Mouse (Mus musculus): ENCODE measurements around the gene Dpt.
A peak's percentile ranks its signal among the peaks of the same experiment; 100 is the strongest.
"Not testable (repeated sequence)": the region's sequence is repeated elsewhere in the genome, so short reads cannot be mapped to it uniquely, and the experiment has no call there.

The Dpt gene

DNA sequence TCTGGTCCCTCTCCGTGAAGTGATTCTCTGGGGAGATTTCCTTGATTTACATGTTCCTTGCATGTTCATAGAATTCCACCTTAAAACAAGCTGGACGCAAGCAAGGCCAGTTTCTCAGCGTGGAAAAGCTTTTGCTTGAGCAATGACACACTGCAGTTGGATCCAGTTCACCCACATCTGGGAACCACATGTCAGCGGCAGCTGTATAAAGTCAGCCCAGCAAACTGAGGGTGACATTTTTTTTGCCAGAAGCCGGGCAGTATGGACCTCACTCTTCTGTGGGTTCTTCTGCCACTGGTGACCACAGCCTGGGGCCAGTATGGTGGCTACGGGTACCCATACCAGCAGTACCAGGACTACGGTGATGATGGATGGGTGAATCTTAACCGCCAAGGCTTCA, at the start of gene Dpt:
Gene Dpt (plus strand): TSS at position 174 of the 400 bp plus-strand sequence.
- no peak for DNase-seq (ENCODE audit: low read depth, low spot score)

DNA sequence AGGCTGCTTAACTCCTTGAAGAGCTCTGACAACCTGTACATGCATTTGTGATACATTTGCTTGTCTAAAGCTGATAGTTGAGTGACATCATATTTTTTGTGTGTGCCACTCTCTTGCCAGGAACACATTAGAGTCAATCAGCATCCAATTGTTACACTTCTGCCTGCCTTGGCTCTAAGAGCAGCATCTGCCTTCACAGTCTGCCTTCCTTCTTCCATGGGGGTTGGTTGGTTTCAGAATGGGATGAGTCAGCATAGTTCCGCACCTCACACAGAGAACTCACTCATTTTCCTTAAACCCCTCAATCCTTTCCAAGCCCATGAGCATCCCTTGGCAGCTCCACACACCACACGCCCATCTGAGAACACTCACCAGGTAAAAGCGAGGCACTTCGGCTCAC, 42.7 kb upstream of the Dpt start:
- no peak for DNase-seq (ENCODE audit: low read depth, low spot score)

DNA sequence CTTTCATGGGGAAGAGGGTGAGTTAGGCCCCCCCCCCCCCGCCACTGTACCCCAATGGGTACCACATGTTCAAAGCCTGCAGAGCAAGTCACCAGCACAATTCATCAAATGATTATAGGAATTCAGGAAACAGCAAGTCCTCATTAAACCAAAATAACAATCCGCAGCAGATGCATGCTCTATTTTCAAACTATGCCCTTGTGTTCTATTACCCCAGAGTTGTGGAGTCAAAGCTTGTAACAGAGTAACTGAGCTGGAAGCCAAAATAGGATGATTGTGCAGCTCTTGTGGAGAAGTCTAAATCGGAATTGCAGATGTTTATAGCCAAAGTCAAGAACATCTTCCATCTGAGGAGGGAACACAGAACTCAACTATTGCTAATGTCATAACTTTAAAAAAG, 40.8 kb upstream of the Dpt start:
- no peak for DNase-seq (ENCODE audit: low read depth, low spot score)

DNA sequence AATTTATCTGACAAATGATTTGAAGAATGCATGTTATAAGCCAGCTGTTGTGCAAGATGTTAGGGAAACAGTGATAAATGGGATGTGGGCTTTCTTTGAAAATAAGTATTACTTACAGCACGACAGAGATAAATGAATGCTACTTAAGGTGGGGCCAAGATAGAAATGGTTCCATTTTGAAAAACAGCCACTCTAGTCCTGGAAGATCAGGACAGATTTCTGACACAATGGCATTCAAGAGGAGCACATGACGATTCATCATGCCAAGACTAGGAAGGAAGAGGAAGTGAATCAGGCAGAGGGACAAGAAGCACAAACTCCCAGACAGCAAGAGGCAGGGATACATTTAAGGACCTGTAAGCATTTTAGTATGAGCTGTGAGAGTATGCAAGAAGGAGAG, 39.5 kb upstream of the Dpt start:
- DNase-seq (ENCODE audit: low read depth, low spot score), result no peak

DNA sequence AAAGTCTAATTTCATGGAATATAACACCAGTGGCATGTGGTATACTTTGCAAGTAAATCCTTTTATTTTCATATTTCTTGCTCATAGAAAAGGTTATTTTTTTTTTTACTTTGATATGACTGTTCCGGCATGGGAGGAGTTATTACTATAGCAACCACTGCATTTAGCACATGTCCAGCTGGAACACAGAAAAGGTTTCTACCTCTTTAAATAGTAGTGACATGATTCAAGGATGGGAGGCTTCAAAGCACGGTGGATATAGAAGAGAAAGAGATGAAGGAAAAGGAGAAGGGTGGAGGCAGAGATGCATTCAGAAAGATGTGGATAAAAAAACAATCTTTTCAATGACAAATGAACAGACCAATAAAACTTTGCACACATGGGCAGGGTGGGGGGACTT, 38.0 kb upstream of the Dpt start:
- no peak for DNase-seq (ENCODE audit: low read depth, low spot score)

DNA sequence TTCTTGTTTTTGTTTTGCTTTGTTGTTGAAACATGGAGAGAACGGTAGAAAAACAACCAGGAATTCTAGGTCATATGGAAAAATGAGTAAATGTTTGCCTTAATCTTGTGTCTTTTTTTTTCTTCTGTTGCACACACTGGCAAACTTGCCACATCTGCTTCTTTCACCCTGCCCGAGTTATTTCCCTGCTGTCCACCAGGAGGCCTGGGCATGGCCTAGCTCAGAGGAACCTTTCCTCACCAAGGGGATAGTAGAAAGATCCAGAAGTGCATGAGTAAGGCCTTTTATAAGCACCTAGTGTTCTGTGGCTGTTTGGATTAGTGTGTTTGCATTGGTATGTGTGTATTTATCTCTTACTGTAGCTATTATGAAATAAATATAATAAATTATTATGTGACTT, 34.2 kb upstream of the Dpt start:
- no peak for DNase-seq (ENCODE audit: low read depth, low spot score)

DNA sequence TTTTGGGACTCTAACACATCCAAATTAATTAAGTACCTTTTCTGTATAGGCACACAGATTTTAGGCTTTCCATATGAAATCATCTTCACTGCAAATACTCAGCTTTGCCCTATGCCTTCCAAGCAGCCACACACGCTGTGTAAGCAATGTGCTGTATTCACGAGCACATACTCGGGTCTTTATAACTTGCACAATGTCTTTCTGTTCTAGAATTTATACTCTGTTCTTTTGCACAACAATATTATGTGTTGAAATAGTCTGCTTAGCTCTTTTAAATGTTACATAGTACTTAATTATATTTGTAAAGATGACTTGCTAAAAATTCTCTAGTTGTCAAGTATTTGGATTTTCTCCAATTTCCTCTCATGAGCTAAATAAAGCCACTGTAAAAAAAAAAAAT, 29.8 kb upstream of the Dpt start:
- DNase-seq (ENCODE audit: low read depth, low spot score), result no peak

DNA sequence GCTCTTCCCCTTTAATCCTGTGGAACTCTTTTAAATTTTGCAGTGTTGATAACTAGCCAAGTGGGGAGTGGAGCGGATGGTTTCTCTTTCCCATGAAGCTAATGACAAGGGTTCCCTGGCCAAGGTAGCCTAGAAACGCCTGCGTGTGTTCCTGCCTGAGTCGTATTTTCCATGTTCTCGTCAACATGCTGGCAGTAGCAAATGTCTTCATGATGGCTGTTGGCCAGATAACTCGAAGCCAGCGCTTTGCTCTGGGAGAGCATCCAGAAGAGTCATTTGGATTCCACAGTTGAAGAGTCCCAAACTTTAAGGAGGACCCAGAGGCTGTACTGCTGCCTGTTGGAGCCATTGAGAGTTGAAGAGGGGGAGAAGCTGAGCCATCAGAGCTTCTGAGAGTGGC, 25.8 kb upstream of the Dpt start:
- peak; percentile 65 for DNase-seq (ENCODE audit: low read depth, low spot score)

DNA sequence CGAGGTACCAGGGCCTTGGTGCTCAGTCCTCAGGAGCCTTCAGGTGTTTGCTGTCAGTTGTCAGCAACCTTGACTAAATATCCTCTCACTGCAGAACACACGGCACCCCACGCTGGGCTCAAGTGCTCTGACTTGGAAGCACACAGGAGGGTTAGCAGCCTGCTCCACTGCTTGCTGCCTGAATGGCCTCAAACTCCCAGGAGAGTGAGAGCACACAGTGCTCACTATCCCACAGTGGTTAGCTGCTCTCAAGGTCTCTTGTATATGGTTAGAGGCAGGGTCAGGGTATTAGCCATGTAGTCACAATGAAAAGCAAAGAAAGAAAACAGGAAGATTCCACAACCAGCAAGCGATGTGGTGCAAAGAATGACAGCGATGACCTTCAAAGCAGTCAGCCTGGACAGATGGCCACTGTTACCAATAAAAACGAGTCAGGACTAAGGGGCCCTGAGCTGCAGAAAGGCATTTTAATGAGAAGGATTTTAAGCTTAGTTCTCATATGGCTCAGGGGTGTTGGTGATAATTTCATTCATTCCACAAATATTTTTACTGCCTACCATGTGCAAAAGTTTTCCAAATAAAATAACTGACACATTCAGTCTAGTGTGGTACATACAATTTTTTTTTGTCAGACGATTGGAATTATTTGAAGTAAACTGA, 15.5 kb upstream of the Dpt start:
- DNase-seq (ENCODE audit: low read depth, low spot score), result no peak

DNA sequence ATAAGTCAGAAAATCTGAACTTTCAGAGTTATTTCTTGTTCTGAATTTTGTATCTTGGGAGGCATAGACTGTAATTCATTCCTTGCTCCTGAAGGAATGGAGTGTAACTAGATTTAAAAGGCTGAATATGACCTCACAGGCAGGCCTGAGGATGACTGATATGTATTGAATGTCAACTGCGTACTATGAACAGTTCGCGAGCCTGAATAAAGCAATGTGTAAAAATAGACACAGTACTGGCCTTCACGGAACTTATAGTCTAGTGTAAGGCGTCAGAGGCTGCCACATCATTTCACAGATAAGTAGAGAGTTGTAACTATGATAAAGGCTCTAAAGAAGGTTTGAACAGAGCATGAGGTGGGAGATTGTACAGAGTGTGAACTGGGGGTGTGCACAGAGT, 10.3 kb upstream of the Dpt start:
- no peak for DNase-seq (ENCODE audit: low read depth, low spot score)

DNA sequence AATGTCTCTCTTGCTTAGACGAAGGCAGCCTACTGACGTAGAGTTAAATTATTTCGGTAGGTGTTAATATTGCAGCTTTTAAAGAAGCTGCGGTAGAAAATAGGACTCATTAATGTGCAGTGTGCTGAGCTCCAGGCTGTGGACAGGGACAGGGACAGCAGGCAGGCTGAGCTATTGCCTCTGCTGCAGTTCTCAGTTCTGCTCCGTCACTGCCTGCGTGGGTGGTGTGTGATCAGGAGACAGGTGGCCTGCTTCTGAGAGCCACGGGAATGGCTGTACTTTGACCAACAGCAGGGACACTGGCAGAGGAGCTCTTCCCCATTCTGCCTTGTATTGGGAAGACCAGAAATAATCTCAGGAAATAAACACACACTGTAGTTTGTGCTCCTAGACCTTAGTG, 8.7 kb upstream of the Dpt start:
- DNase-seq (ENCODE audit: low read depth, low spot score), result no peak

DNA sequence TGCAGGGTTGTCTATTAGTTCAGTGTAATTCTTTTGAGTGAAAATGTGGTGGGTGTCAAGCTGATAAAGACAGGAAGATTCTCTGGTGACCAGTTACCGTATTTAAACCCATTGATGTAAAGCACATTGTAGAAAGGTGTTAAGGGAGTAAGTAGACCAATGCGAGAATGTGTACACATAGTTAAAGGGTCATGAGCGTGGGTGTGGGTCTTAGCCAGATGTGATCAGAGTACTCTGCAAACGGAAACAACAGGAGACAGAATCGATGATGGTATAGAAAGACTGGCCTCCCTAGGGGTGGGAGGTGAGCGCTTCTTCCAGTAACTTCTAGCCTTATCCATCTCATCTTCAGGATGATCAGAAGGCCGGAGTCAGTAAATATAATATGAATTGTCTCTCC, 8.2 kb upstream of the Dpt start:
- no peak for DNase-seq (ENCODE audit: low read depth, low spot score)

DNA sequence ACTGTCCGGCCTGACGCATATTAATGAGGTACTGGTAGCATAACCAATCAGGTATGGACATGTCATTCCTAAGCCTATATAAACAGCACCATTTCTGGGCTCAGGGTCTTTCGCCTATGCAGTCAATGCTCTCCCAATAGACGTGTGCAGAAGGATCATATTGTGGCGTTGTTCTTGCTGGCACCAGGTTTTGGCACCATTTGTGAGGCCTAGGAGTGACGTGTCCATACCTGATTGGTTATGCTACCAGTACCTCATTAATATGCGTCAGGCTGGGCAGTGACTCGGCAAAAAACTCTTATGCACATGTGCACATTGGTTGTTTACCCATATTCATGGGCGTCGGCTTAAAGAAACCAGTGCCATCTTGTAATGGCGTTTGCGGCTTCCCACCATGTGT, 6.1 kb upstream of the Dpt start:
- not testable (repeated sequence) for DNase-seq (ENCODE audit: low read depth, low spot score)

DNA sequence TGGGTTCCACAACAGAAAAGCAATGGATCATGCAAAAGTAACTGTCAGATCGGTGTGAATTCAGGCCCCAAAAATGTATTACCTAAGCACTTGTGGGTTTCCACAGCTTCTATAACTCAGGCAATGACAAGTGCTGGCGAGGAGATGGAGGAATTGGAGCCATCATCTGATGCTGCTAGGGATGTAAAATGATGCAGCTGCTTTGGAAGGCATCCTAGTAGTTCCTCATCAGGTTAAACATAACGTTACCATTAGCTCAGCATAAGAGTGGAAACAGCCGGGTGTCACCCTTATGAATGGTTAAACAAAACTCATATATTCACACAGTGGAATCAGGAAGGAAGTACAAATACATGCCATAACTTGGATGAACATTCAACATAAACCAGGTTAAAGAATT, 3.4 kb upstream of the Dpt start:
- no peak for DNase-seq (ENCODE audit: low read depth, low spot score)

DNA sequence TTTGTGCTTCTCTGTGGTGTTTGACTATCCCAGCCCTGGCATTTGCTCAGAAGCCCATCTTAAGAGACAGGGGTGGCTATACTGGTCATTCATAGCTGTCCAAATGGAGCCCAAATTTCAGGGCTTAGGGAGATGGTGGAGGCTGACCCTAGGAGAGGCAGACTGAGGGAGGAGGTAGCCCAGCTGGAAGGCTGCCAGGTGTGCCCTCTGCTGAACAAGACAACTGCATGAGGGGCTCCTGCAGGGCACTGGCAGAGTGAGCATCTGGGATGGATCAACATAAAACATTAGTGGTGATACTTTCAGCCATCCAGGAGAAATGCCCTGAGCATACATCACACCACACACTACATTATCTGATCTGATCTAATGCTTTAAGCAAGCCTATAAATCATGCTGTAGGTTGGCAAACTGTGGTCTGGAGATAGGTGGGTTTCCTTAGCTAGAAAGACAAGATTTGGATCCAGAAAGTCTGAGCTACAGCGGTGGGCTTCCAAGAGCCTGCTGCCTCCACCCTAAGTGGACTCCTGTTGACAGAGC, 1.4 kb downstream of the Dpt start:
- DNase-seq (ENCODE audit: low read depth, low spot score), result no peak

DNA sequence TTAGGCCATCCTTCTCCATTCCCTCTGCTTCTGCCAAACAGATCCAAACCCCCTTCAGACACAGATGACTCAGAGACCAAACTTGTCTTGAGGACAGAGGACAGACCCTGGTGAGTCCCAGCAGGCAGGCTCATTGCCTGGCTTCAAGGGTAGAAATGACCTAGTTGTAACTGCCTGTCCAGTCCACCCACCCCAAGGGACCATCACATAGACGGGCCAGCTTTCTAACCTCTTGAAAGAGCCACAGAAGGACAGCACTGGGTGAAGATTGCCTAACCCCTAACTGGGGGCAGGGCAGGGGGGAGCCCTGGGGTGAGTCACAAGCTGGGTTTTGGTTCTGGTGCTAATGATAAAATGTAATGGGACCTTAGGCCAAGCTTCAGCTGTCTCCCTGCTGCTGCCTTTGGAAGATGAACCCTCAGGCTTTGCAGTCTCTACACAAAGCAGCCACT, 2.1 kb downstream of the Dpt start:
- no peak for DNase-seq (ENCODE audit: low read depth, low spot score)

DNA sequence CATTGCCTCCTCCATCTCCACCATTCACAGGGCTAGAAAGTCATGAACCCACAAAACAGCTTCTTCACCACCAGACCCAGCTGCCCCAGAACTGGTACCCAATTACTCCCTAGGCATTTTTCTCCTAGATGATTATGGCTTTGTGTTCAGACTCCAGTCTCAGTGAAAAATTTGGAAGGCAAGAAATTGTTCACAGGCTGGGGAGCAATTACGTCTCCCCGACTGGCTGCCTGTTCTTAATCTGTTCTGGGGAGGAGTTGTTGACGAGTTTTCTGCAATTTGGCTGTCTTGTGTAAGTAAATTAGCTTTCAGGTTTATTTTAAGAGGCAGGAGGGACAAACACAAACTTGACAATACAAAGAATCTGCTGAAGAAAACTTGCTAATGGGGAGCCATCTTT, 2.7 kb downstream of the Dpt start:
- no peak for DNase-seq (ENCODE audit: low read depth, low spot score)

DNA sequence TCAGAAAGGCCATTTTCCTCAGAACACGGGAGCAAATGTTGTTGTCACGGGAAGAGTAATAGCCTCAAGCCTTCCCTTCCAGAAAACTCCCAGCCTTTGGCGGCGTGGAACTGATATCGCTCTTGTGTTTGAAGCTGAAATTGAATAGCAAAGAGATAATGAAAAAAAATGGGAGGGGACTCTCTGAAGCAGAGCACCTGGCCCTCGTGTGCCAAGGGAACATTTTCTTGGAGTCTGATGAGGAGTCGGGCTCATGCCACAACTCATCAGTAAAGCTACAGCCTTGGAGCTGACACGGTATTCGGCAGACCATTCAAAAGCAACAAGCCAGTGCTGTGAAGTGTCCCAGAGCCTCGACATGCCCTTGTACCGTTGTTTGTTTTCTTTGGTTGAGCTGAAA, 7.8 kb downstream of the Dpt start:
- DNase-seq (ENCODE audit: low read depth, low spot score), result no peak

DNA sequence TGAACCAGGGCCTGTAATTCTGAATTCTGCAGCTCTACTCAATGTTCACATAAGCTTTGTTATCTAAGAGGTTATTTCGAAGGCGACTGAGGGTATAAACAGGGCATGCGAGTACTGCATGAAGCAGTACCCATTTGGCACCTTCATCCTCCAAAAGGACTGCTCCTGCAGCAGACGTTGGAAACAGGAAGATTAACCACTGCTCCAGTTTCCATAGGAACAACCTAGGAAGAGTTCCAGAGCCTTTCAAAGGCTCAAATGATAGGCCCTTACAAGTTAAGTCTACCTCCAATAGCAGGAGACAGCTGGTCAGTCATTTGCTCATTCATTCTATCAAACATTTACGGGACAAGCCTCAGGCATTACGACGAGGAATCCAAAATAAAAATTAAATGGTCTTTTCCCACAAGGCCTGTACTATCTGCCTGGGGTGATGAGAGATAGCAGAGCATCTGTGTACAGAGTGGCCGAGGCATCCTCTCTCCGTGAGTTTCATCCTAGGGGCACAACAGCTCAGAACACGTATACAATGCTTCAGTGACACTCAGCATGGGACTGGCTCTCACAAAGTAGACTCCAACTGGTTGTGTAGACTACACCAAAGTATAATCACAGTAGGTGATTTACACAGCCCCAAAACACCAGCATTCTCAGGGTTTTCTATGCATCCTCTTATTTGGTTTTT, 8.4 kb downstream of the Dpt start:
- DNase-seq (ENCODE audit: low read depth, low spot score), result no peak

DNA sequence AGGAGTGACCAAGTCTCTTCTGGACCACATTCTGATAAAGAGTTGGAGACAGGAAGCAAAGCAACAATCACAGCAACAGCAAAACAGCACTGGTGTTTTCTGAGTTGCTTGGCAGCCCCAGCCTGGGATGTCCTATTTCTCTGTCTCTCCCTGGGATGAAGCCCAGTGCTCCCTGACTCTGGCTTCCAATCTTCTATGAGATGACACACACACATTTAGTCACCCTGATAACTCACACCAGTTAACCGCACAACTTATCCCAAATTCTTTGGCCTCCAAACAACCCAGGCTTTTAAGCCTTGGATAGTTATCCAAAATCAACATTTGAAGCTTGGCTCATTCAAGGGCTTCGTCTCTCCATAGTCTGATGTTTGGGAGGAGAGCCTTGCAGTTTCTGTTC, 12.9 kb downstream of the Dpt start:
- no peak for DNase-seq (ENCODE audit: low read depth, low spot score)

DNA sequence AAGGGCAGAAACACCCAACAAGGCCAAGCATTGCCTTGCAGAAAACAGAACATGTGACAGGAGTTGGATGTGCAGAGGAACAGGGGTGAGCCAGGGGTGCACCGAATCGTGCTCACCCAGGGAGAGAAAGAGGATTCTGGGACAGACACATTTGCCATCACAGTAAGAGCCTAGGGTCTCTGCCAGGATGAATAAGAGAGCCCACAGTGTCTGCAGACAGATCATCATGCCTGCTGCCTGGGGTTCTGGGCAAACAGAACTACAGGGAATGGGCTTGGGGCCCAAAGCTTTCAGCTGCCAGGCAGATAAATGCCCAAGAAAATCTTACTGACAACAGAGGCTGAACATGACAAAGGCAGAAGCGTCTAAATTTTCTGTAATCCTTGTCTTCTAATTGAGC, 14.9 kb downstream of the Dpt start:
- no peak for DNase-seq (ENCODE audit: low read depth, low spot score)

DNA sequence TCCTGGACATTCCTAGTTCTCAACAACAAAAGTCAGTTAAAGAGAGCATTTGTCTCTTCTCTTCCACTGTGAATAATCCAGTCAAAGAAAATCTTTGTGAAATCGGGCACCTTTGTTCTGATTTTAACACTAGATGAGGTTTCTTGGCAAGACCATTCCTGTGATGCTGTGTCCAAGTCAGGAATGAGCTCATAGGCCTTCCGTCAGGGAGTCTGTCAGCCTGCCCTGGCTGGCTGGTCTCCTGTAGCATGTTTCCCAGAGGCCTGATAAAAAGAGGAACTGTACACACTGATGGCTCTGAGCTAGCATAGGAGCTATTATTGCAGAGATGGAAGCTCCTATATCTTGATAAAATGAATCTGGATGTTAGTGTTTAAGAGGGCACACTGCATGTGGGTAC, 17.8 kb downstream of the Dpt start:
- DNase-seq (ENCODE audit: low read depth, low spot score), result no peak

DNA sequence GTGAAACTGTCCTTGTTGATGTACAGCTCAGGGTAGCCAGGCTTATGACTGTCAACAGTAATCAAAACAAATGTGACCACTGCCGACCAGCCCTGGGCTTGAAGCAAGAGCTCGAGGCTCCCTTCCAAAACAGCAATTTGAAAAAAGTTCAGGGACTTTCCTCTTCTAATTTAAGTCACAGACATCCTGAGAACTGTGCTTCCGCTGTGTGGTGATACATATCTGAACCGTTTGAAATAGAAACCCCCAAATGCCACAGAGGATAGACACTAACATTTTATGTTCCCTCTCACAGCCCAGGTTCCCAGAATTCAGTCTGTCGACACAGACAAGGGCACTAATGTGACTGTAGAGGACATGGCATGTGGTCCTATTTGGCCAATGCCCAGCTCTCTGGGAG, 18.9 kb downstream of the Dpt start:
- DNase-seq (ENCODE audit: low read depth, low spot score), result no peak

DNA sequence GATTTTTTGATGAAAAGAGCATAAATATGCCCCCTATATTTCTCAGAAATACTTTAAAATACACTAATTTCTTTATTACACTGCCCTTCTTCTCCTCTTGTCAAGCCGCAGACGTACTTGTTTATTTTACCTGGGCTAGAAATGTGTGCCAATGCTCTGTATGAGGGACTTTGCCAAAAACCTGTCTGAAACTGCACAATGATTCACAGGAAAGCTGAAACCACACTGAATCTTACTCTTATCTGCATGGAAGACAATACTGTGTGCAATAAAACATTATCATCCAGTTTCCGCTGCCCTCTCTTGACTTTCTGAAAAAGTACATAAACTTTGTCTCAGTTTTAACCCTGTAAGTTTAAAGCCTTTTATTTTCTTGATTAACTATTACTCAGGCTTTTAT, 20.9 kb downstream of the Dpt start:
- DNase-seq (ENCODE audit: low read depth, low spot score), result no peak

All from brain, embryonic 18.5 days (tissue).